Mouse (Mus musculus) neutrophil, adult 65 days (primary cell): ENCODE measurements around the gene Tub. TPM values are rescaled to one million over a fixed set of nuclear protein-coding genes. Genes with fewer than 3 reads are reported as not detected.

Experiments used
- total RNA-seq: library from RNA; stranded (reverse); gene quantifications from 2 replicates; pipeline ENCODE4 v1.2.4, GENCODE M21; 2023

The Tub gene
- total RNA-seq, result 0.35 TPM in 1 of 2 replicates, not detected in the other

GRCm38 (mm10) chr7:108950312-108950761, at the start of gene Tub:
Gene Tub, plus strand, starts transcription at chr7:108950338.

GRCm38 (mm10) chr7:108929726-108930393, 20.3 kb upstream of the Tub start, which contains the start of gene Nlrp10:
Gene Nlrp10, minus strand, starts transcription at chr7:108930178.

GRCm38 (mm10) chr7:108933794-108934731, 16.1 kb upstream of the Tub start, which contains the start of gene Eif3f:
Gene Eif3f, plus strand, starts transcription at chr7:108934417.

GRCm38 (mm10) chr7:109083113-109083812, 133.1 kb downstream of the Tub start, which contains the start of gene Ric3:
Gene Ric3, minus strand, starts transcription at chr7:109083331.

Other genes with a start within 250 kb of the Tub start
- not detected in 2 replicates for gene Olfr512, start 237.0 kb upstream of the Tub start, total RNA-seq
- not detected in 2 replicates for gene Olfr513, start 199.4 kb upstream of the Tub start, total RNA-seq
- not detected in 2 replicates for gene Olfr514, start 124.3 kb upstream of the Tub start, total RNA-seq
- not detected in 2 replicates for gene Olfr516, start 99.8 kb upstream of the Tub start, total RNA-seq
- gene Olfr517, start 78.0 kb upstream of the Tub start, total RNA-seq, result not detected in 2 replicates
- not detected in 2 replicates for gene Olfr518, start 65.3 kb upstream of the Tub start, total RNA-seq
- not detected in 2 replicates for gene Olfr519, start 55.9 kb upstream of the Tub start, total RNA-seq
- 0.09 and 0.11 TPM in 2 replicates for gene Nlrp10, start 20.2 kb upstream of the Tub start, total RNA-seq
- gene Eif3f, start 15.9 kb upstream of the Tub start, total RNA-seq, result 102 and 104 TPM in 2 replicates
- 0.43 and 0.66 TPM in 2 replicates for gene Ric3, start 133.0 kb downstream of the Tub start, total RNA-seq
- 29.9 and 31.9 TPM in 2 replicates for gene Lmo1, start 224.9 kb downstream of the Tub start, total RNA-seq